Mouse (Mus musculus) limb, embryonic 13.5 days (tissue): ENCODE measurements around the gene Trim75. TPM values are rescaled to one million over a fixed set of nuclear protein-coding genes. Genes with fewer than 3 reads are reported as not detected.

Source experiments
- ATAC-seq: fragments of 200-750 bp; cut with Nextera tagmentation; 2 replicates; pipeline ENCODE4 v1.8.0; 2017; ENCODE audit warnings: low read depth, moderate number of reproducible peaks, moderate TSS enrichment; ENCODE audit not compliant: low FRiP score
- H3K27ac ChIP-seq: fragments of 300-500 bp; sonication (generic); 2 replicates; pipeline ENCODE4 v1.5.1; 2015; ENCODE audit warnings: inconsistent platforms, mild to moderate bottlenecking, moderate library complexity
- H3K27me3 ChIP-seq: fragments of 300-500 bp; sonication (generic); 2 replicates; pipeline ENCODE4 v1.6.1; 2015; ENCODE audit warnings: mild to moderate bottlenecking, inconsistent platforms
- H3K36me3 ChIP-seq: fragments of 300-500 bp; sonication (generic); 2 replicates; pipeline ENCODE4 v1.6.1; 2015; ENCODE audit warnings: inconsistent platforms, mild to moderate bottlenecking, moderate library complexity
- H3K4me1 ChIP-seq: fragments of 300-500 bp; sonication (generic); 2 replicates; pipeline ENCODE4 v1.6.1; 2015; ENCODE audit warnings: inconsistent platforms
- H3K4me2 ChIP-seq: fragments of 300-500 bp; sonication (generic); replicated peaks from 2 replicates; pipeline ENCODE4 v1.6.1; 2015; ENCODE audit warnings: inconsistent platforms, mild to moderate bottlenecking, moderate library complexity
- H3K4me3 ChIP-seq: fragments of 300-500 bp; sonication (generic); 2 replicates; pipeline ENCODE4 v1.5.1; 2015; ENCODE audit warnings: moderate library complexity, mild to moderate bottlenecking, inconsistent platforms
- H3K9ac ChIP-seq: fragments of 300-500 bp; sonication (generic); 2 replicates; pipeline ENCODE4 v1.6.1; 2015; ENCODE audit warnings: mild to moderate bottlenecking, inconsistent platforms
- H3K9me3 ChIP-seq: fragments of 300-500 bp; sonication (generic); 2 replicates; pipeline ENCODE4 v1.6.1; 2016; ENCODE audit warnings: inconsistent platforms
- WGBS: fragments of 180-500 bp; shearing (Covaris S2); methylation state at CpG from one replicate; pipeline ENCODE4 v1.1.7; 2015; 5-methylcytosine and 5-hydroxymethylcytosine counted together
- polyA plus RNA-seq: library from polyadenylated mRNA; unstranded; fragments of >200 nt; fragmentation: Nextera tagmentation; extraction: Ambion mirVana; gene quantifications from 2 replicates; pipeline ENCODE4 v1.2.1, GENCODE M21; 2015

Trim75 gene
- polyA plus RNA-seq, 1 experiment from 2014 or later = not detected

DNA sequence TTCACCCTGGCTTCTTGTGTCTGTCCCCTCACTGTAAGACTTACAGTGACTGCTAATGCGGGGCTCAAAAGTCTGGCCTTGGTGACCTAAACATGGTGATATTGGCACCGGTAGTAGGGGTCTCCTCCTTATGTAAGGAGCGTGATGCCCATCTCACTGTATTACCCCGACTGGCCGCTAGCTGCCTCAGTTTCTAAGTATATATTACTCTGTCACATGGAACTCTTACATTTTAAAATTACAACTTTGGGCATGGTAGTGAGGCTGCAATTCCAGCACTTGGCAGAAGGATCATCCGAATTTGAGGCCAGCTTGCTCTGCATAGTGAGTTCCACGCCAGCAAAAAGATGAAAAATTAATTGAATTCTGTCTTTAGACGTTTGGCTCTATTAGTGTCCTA, 46.6 kb downstream of the Trim75 start:
- Histone ChIP-seq H3K9me3 (no peaks in the 10 kb centered on the region), H3K27ac (no peak overlapping the region), H3K27me3 (peaks cover 25% of the 10 kb centered on the region), H3K9ac (no peak overlapping the region), H3K36me3 (no peaks in the 10 kb centered on the region), H3K4me2 (no peak overlapping the region), H3K4me1 (no peaks in the 10 kb centered on the region), H3K4me3 (no peak overlapping the region)
- 78% methylated on average over 8 of the region's 8 CpGs for WGBS
- ATAC-seq = no peak

DNA sequence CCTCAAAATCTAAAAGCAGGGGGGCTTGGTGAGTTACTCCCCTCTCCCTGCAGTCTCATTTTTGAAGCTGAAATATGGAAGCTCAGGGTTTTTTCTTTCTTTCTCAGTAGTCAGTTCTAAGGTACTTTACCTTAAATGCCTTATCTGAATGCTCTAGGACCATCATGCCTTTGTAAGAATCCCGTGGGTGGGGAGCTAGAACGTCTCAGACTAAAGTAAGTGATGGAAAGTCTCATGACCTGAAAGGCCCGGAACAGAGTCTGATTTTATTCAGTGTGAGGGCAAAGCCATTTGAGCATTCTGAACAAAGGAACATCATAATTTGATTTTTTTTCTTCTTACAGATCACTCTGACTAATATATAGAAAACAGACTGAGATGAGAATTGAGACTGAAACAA, 52.6 kb downstream of the Trim75 start:
- Histone ChIP-seq H3K36me3 (no peaks in the 10 kb centered on the region), H3K9ac (no peak overlapping the region), H3K4me3 (no peak overlapping the region), H3K4me2 (no peak overlapping the region), H3K9me3 (no peaks in the 10 kb centered on the region), H3K27me3 (no peaks in the 10 kb centered on the region), H3K27ac (no peak overlapping the region), H3K4me1 (peaks cover 6% of the 10 kb centered on the region; the same call in 1 of the 2 replicates)
- 70% methylated on average over 3 of the region's 3 CpGs for WGBS
- no peak for ATAC-seq

Other genes with a start within 250 kb of the Trim75 start
- 8.7 and 9.8 TPM in 2 replicates for gene Klhl2, start 137.8 kb downstream of the Trim75 start, polyA plus RNA-seq
- gene Tmem192, start 40.6 kb downstream of the Trim75 start, polyA plus RNA-seq = 21.7 and 22.2 TPM in 2 replicates
- 0.18 and 0.25 TPM in 2 replicates for gene Trim61, start 30.7 kb upstream of the Trim75 start, polyA plus RNA-seq
- 0.05 and 0.11 TPM in 2 replicates for gene Trim60, start 30.8 kb upstream of the Trim75 start, polyA plus RNA-seq
- 12.4 and 14.1 TPM in 2 replicates for gene Apela, start 49.5 kb upstream of the Trim75 start, polyA plus RNA-seq
- not detected in 2 replicates for gene Gm10663, start 87.2 kb upstream of the Trim75 start, polyA plus RNA-seq
- gene BC030870, start 141.7 kb upstream of the Trim75 start, polyA plus RNA-seq = 0.09 and 0.20 TPM in 2 replicates